Mouse (Mus musculus): ENCODE measurements around the gene Olfr935.

Olfr935 gene

DNA sequence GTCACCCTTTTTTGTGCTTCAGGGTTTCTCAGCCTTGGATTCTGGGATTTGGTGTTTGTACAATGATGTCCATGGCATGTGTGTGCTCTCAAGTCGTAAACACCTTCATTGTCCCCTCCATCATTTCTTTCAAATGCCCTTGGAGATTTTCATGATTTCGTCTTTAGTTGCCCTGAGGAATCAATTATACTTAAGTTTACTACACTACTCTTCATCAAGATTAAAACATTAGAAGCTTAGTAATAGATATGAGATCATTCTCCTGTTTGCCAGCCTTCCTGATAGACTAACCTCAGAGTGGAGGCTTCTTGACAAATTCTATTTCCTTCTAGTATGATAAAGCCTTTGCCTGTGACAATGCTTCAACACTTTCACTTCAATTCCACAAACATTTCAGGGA, at the start of gene Olfr935:
TSS of gene Olfr935 (minus strand) at position 101 of the 400 bp plus-strand sequence.
- DNase-seq (ENCODE audit: low spot score): no peak

DNA sequence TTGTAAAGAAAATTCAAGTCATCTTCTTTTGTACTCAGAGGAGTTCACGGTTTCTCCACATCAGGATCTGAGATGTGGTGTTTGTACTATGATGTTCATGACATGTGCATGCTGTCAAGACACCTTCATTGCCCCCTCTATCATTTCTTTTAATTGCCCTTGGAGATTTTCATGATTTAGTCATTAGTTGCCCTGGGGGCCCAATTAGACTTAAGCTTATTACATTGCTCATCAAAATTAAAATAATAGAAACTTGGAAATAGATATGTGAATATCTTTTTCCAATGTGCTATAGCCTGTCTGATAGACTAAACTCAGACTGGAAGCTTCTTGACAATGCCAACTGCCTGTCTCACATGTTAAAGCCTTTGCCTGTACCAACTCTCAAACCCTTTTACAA, 23.8 kb upstream of the Olfr935 start, which contains the start of gene Olfr146:
TSS of gene Olfr146 (minus strand) at position 101 of the 400 bp plus-strand sequence.
- DNase-seq (ENCODE audit: low spot score): no peak

DNA sequence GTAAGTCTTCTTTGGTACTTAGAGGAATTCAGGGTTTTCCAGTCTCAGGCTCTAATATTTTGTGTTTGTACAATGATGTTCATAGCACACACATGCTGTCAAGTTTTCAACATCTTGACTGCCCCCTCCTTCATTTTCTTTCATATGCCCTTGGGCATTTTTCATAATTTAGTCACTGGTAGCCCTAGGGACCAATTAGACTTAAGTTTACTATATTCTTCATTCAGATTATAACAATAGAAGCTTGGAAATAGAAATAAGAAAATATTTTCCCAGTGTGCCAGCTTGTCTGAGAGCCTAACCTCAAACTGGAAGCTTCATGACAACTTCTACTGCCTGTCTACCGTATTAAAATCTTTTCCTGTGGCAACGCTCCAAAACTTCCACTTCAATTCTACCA, 11.3 kb downstream of the Olfr935 start, which contains the start of gene Olfr934:
TSS of gene Olfr934 (minus strand) at position 101 of the 400 bp plus-strand sequence.
- no peak for DNase-seq (ENCODE audit: low spot score)

DNA sequence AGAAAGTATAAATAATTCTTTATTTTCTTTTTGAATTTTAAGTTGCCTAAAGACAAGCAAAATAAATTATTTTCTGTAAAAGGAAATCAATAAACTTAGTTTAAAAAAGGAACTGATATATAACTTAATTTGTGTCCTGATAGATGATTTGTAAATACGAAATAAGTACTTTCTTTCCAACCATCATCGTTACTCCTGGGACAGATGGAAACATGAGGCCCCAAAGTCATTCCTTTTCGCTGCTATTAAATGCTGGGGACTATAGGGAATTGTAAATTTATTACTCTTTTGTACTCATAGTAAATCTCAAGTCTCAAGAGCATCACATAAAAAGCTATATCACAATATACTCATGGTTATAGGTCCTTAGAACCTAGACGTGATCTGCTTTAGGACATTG, 27.5 kb downstream of the Olfr935 start, which contains the start of gene Olfr933:
TSS of gene Olfr933 (plus strand) at position 301 of the 400 bp plus-strand sequence.
- DNase-seq (ENCODE audit: low spot score): no peak

DNA sequence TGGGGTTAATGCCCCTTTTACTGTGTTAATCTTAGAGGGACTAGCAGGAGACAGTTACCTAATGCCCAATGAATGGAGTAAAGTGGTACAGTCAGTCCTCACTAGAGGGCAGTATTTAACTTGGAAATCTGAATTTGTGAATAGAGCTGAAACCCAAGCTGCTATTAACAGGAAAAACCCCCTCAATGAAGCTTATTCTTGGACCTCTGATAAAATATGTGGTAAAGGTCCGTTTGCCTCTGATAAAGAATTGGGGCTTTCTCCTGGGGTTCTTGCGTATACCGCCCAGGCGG, 45.4 kb downstream of the Olfr935 start:
- DNase-seq (ENCODE audit: low spot score): no peak

DNA sequence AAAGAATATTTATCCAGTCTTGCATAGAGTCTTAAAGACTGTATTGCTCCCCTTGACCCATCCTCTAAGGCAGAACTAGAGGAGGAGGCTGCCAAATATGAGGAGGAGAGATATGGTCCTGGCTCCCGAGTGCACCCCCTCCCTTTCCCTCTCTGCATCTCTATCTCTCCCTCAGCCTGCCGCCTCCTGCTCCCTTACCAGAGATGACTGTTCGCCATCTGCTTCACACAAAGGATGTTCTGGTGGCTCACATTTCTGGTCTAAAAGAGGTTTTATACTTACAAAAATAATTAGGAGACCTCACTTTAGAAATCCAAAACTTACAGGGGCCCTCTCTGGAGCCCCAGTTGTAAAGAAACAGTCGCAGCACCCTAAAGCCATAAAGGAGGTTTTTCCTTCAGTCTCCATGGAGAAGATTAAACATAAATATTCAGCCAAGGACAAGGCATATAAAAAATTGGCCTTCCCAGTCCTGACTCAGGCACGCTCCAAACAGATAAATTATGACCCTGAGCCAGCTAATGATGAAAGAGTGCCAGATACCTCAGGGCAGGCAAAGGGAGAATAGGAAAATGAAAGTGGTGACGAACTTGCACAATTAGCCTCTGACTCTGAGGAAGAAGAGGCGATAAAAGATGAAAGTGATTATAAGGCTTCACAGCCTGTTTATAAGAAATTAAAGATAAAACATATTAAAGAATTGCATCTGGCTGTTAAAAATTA, 45.9 kb downstream of the Olfr935 start:
- no peak for DNase-seq (ENCODE audit: low spot score)

All from ovary, postnatal 14 days (tissue).